14 mouse cellular contexts compared by ENCODE assay signal in genomic region chr3:66375088-66375910, GRCm38 (mm10).
"Had no signal": no experiment of that assay in that cellular context is flagged by ENCODE, and none has a peak within 500 bp of the region (broad histone marks: within the 10 kb centered on the region; RNA-seq: fewer than 3 reads in every experiment).

No protein-coding gene starts in this region.

- H3K4me2 ChIP-seq: limb, embryonic 15.5 days; liver, embryonic 12.5 days; lung, embryonic 14.5 days; midbrain, embryonic 11.5 days; stomach, embryonic 15.5 days had no signal

- DNase-seq: kidney, adult 9 months; kidney, postnatal 36 days; layer of hippocampus, adult 9-11 months; layer of hippocampus, postnatal 36 days; lung, embryonic 14.5 days; lung, postnatal 10 days; lung, postnatal 4 days; right cerebral cortex, postnatal 14 days had no signal

- H3K27ac ChIP-seq: kidney, postnatal 0 days; limb, embryonic 15.5 days; liver, embryonic 12.5 days; stomach, embryonic 15.5 days had no signal

- ATAC-seq: liver, embryonic 12.5 days; midbrain, embryonic 16.5 days had no signal

- H3K4me1 ChIP-seq: liver, embryonic 12.5 days; stomach, embryonic 15.5 days had no signal

- H3K27me3 ChIP-seq: limb, embryonic 15.5 days; liver, embryonic 12.5 days; stomach, embryonic 15.5 days had no signal

- H3K9ac ChIP-seq: limb, embryonic 15.5 days; liver, embryonic 12.5 days; lung, embryonic 14.5 days; stomach, embryonic 15.5 days had no signal

- H3K9me3 ChIP-seq: limb, embryonic 15.5 days; liver, embryonic 12.5 days; stomach, embryonic 15.5 days had no signal

- H3K36me3 ChIP-seq: limb, embryonic 15.5 days; liver, embryonic 12.5 days; stomach, embryonic 15.5 days had no signal

- H3K4me3 ChIP-seq: limb, embryonic 15.5 days; liver, embryonic 12.5 days; stomach, embryonic 15.5 days had no signal
